Mouse (Mus musculus): ENCODE data around the gene Ncf4. TPM values are rescaled to one million over a fixed set of nuclear protein-coding genes. Genes with fewer than 3 reads are reported as not detected.

Ncf4 gene
- 1.1 TPM in 2 replicates for polyA plus RNA-seq (2014; fragmentation: Nextera tagmentation; extraction: Ambion mirVana)

DNA sequence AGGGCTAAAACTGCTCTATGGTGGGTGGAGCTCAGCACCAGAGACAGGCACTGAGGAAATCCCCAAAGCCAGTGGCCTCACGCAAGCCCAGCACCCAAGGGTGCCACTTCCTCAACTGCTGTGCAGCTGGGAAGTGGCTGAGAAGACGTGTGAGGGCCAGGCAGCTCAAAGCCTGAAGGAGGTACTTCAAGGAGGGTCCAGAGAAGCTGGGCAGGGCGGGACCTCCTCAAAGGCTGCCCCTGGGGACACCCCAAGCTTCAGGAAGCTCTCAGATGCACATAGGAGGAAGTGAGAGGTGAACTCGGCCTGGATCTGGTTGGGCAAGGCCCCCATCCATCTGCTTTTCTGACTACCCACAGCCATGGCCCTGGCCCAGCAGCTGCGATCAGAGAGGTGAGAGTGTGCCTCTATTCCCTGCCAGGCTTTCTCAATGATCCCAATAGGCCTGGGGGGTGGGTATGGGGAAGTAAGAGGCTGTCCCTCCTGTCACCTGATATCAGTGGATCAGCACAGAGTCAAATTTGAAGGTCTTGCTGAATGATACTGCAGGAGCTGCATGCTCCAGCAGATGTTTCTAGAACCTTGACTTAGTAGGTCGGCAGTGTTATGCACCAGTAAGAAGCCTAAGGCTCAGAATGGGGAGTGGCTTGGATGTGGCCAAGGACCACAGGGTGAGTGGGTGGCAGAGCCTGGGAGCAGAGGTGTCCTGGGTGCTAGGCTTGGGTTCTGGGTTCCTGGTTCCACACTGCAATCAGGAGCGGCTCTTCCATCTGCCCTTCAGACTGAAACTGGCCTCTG, at the start of gene Ncf4:
TSS of gene Ncf4 (plus strand) at position 107 of the 798 bp plus-strand sequence.
- Histone ChIP-seq H3K9ac (ENCODE audit: low read length) (no peak within 1 kb of the TSS), H3K4me3 (ENCODE audit: low read depth, low read length) (no peak within 1 kb of the TSS), H3K27me3 (replicated peaks; ENCODE audit: control insufficient read depth, insufficient read depth, low read length) (no peaks in the 10 kb centered on the region), H3K9me3 (replicated peaks; ENCODE audit: control insufficient read depth, low read length) (no peaks in the 10 kb centered on the region), H3K36me3 (ENCODE audit: control insufficient read depth, insufficient read depth, low read length) (no peaks in the 10 kb centered on the region), H3K4me1 (ENCODE audit: control insufficient read depth, insufficient read depth, low read length) (no peaks in the 10 kb centered on the region), H3K27ac (ENCODE audit: low read depth, low read length) (no peak within 1 kb of the TSS), H3K4me2 (ENCODE audit: low read length) (no peak within 1 kb of the TSS)
- ATAC-seq (no peak), DNase-seq (ENCODE audit: low spot score) (no peak)
- WGBS, result 74% methylated on average over 7 of the region's 7 CpGs

DNA sequence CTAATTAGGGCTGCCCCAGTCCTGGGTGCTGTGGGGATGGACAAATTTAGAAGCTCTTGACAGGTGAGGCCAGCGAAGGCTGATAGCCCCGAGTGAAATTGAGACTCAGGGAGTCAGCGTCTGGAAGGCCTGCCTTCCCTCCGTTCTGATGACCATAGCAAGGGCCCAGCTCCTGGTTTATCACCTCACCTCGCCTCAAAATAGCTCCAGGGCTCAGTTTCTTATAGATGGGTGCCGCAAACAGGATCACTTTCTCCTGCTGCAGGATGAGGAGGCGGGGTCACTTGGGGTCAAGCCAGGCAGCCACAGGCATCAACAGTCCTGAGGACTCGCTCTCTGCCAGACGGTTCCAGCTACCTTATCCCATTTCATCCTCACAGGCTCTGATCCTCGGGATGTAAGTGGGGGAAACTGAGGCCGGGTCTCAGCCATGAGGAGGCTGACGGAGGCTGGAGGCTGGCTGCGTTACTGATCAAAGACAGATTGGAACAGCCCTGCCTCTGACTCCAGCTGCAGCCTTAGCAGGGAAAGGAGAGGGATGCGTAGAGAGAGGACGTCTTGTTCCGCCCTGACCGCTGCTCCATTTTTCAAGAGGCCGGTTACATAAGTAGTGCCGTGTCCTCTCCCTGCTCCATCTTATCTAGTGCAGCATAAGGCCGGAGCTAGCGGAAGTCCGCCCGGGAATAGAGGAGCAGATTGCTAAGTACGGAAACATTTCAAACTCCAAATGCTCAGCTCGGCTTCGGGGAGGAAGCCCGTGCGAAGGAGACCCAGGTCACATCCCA, 49.3 kb upstream of the Ncf4 start:
- H3K4me3 ChIP-seq (ENCODE audit: low read depth, low read length), result no peak overlapping the region
- ATAC-seq (no peak), DNase-seq (ENCODE audit: low spot score) (no peak)
- H3K36me3 ChIP-seq (ENCODE audit: control insufficient read depth, insufficient read depth, low read length), result no peaks in the 10 kb centered on the region
- H3K9me3 ChIP-seq (replicated peaks; ENCODE audit: control insufficient read depth, low read length), result no peaks in the 10 kb centered on the region
- WGBS, result 83% methylated on average over 28 of the region's 28 CpGs
- no peaks in the 10 kb centered on the region for H3K4me1 ChIP-seq (ENCODE audit: control insufficient read depth, insufficient read depth, low read length)
- H3K27ac ChIP-seq (ENCODE audit: low read depth, low read length), result no peak overlapping the region
- H3K27me3 ChIP-seq (replicated peaks; ENCODE audit: control insufficient read depth, insufficient read depth, low read length), result no peaks in the 10 kb centered on the region
- H3K9ac ChIP-seq (ENCODE audit: low read length), result no peak overlapping the region
- H3K4me2 ChIP-seq (ENCODE audit: low read length), result no peak overlapping the region

DNA sequence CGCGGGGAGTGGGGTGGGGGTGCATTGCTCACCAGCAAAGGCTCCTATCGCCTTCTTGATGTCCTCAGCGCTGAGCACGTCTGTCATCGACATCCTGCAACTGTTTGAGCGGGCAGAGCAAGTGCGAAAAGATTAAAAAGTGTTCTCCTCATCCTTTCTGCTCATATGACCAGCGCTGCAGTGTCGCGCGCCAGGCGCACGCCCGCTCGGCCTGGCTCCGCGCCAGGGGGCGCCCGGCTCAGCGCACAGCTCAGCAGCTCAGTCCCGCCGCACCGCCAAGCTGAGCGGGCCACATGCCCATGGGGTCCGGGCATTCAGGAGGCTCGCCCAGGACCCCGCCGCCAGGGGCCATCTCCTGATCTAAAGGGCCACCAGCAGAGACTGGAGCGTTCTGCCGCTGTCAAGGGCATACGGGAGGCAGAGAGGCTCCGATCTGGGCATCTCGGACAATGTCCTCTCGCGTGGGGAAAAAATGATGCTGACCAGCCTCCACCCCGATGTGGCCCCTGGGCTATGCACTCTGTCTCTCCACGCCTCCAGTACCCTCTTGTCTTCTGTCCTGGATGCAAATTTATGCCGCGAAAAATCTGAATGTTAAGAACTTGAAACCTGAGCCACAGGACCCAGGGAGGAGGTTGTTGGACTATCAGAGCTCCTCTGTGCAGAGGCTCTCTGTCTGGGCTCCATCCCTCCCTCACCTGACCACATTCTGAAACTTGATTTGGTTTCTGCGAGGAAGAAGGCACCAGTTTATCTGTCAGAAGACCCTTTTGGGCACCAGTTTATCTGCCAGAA, 40.4 kb upstream of the Ncf4 start:
- H3K9ac ChIP-seq (ENCODE audit: low read length), result peak overlapping the region; percentile 47; the same call in 1 of the 2 replicates
- peak overlapping the region; percentile 65 for H3K4me2 ChIP-seq (ENCODE audit: low read length)
- peak overlapping the region; percentile 21 for H3K4me3 ChIP-seq (ENCODE audit: low read depth, low read length)
- no peak overlapping the region for H3K27ac ChIP-seq (ENCODE audit: low read depth, low read length)
- ATAC-seq (peak; percentile 87), DNase-seq (ENCODE audit: low spot score) (peak; percentile 76)
- H3K4me1 ChIP-seq (ENCODE audit: control insufficient read depth, insufficient read depth, low read length), result peaks cover 8% of the 10 kb centered on the region; the same call in 1 of the 2 replicates
- no peaks in the 10 kb centered on the region for H3K9me3 ChIP-seq (replicated peaks; ENCODE audit: control insufficient read depth, low read length)
- peaks cover 23% of the 10 kb centered on the region for H3K27me3 ChIP-seq (replicated peaks; ENCODE audit: control insufficient read depth, insufficient read depth, low read length)
- no peaks in the 10 kb centered on the region for H3K36me3 ChIP-seq (ENCODE audit: control insufficient read depth, insufficient read depth, low read length)
- WGBS, result under 1% methylated on average over 41 of the region's 41 CpGs

GRCm38 (mm10) chr15:78205192-78205591, 39.4 kb upstream of the Ncf4 start:
- Histone ChIP-seq H3K36me3 (ENCODE audit: control insufficient read depth, insufficient read depth, low read length) (no peaks in the 10 kb centered on the region), H3K9me3 (replicated peaks; ENCODE audit: control insufficient read depth, low read length) (no peaks in the 10 kb centered on the region), H3K4me3 (ENCODE audit: low read depth, low read length) (no peak overlapping the region), H3K4me1 (ENCODE audit: control insufficient read depth, insufficient read depth, low read length) (peaks cover 8% of the 10 kb centered on the region; the same call in 1 of the 2 replicates), H3K27me3 (replicated peaks; ENCODE audit: control insufficient read depth, insufficient read depth, low read length) (peaks cover 23% of the 10 kb centered on the region), H3K9ac (ENCODE audit: low read length) (no peak overlapping the region), H3K4me2 (ENCODE audit: low read length) (no peak overlapping the region), H3K27ac (ENCODE audit: low read depth, low read length) (no peak overlapping the region)
- DNase-seq (ENCODE audit: low spot score), result peak; percentile 55
- peak; percentile 37; the same call in 1 of the 2 replicates for ATAC-seq
- WGBS, result 41% methylated on average over 3 of the region's 3 CpGs

DNA sequence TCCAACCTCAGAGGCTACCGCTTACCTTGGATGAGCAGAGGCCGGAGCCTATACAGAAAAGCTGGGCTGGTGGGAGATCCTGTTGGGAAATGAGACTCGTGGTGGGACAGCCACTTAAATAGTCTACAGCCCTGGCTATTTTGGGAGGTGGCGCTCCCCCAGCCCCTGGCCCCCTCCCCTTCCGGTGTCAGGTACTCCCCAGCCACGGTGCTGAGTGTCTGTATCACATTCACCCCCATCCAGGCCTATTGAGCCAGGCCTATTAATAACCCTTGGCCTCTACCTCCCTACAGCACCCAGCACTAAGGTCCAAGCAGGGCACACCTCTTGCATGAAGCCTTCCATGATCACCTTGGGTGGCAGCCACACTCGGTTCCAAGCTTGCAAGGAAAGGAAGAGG, 38.3 kb upstream of the Ncf4 start, which contains the start of gene Pvalb:
TSS of gene Pvalb (minus strand) at position 89 of the 400 bp plus-strand sequence.
- ATAC-seq, result no peak
- Histone ChIP-seq H3K9ac (ENCODE audit: low read length) (no peak within 1 kb of the TSS), H3K4me1 (ENCODE audit: control insufficient read depth, insufficient read depth, low read length) (peaks cover 8% of the 10 kb centered on the region; the same call in 1 of the 2 replicates), H3K4me2 (ENCODE audit: low read length) (no peak within 1 kb of the TSS), H3K4me3 (ENCODE audit: low read depth, low read length) (no peak within 1 kb of the TSS), H3K27me3 (replicated peaks; ENCODE audit: control insufficient read depth, insufficient read depth, low read length) (peaks cover 23% of the 10 kb centered on the region), H3K27ac (ENCODE audit: low read depth, low read length) (no peak within 1 kb of the TSS), H3K36me3 (ENCODE audit: control insufficient read depth, insufficient read depth, low read length) (no peaks in the 10 kb centered on the region), H3K9me3 (replicated peaks; ENCODE audit: control insufficient read depth, low read length) (no peaks in the 10 kb centered on the region)
- WGBS, result 88% methylated on average over 7 of the region's 7 CpGs
- DNase-seq (ENCODE audit: low spot score), result no peak

GRCm38 (mm10) chr15:78210203-78210602, 34.4 kb upstream of the Ncf4 start:
- no peak overlapping the region for H3K27ac ChIP-seq (ENCODE audit: low read depth, low read length)
- no peak overlapping the region for H3K9ac ChIP-seq (ENCODE audit: low read length)
- no peaks in the 10 kb centered on the region for H3K4me1 ChIP-seq (ENCODE audit: control insufficient read depth, insufficient read depth, low read length)
- no peaks in the 10 kb centered on the region for H3K9me3 ChIP-seq (replicated peaks; ENCODE audit: control insufficient read depth, low read length)
- no peak for DNase-seq (ENCODE audit: low spot score)
- ATAC-seq, result no peak
- WGBS, result 76% methylated on average over 4 of the region's 4 CpGs
- H3K4me3 ChIP-seq (ENCODE audit: low read depth, low read length), result no peak overlapping the region
- H3K27me3 ChIP-seq (replicated peaks; ENCODE audit: control insufficient read depth, insufficient read depth, low read length), result 0 out of 2 replicates have a peak, but pooled peaks cover 3% of the 10 kb centered on the region
- no peak overlapping the region for H3K4me2 ChIP-seq (ENCODE audit: low read length)
- no peaks in the 10 kb centered on the region for H3K36me3 ChIP-seq (ENCODE audit: control insufficient read depth, insufficient read depth, low read length)

DNA sequence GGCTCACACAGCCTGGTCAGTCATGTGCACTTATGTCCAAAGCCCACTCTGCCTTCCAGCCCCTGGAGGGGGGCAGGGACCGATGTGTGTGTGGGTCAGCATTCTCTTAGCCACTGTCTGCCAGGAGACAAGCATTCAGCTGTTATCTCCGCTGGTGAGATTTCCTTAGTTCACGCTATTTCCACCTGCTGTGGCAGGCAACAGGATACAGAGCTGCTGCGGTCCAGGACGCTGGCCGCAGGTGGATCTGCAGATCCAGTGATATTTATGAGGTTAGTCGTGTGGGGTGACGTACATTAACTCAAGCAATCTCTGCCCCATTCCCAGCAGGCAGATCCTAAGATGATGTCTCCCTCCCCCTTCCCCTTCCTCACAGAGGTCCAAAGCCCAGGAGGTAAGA, 33.2 kb upstream of the Ncf4 start:
- H3K27me3 ChIP-seq (replicated peaks; ENCODE audit: control insufficient read depth, insufficient read depth, low read length), result no peaks in the 10 kb centered on the region
- no peak for ATAC-seq
- no peak overlapping the region for H3K4me3 ChIP-seq (ENCODE audit: low read depth, low read length)
- 81% methylated on average over 8 of the region's 8 CpGs for WGBS
- no peak overlapping the region for H3K4me2 ChIP-seq (ENCODE audit: low read length)
- no peaks in the 10 kb centered on the region for H3K4me1 ChIP-seq (ENCODE audit: control insufficient read depth, insufficient read depth, low read length)
- H3K27ac ChIP-seq (ENCODE audit: low read depth, low read length), result no peak overlapping the region
- H3K9me3 ChIP-seq (replicated peaks; ENCODE audit: control insufficient read depth, low read length), result no peaks in the 10 kb centered on the region
- DNase-seq (ENCODE audit: low spot score), result no peak
- no peak overlapping the region for H3K9ac ChIP-seq (ENCODE audit: low read length)
- H3K36me3 ChIP-seq (ENCODE audit: control insufficient read depth, insufficient read depth, low read length), result no peaks in the 10 kb centered on the region

DNA sequence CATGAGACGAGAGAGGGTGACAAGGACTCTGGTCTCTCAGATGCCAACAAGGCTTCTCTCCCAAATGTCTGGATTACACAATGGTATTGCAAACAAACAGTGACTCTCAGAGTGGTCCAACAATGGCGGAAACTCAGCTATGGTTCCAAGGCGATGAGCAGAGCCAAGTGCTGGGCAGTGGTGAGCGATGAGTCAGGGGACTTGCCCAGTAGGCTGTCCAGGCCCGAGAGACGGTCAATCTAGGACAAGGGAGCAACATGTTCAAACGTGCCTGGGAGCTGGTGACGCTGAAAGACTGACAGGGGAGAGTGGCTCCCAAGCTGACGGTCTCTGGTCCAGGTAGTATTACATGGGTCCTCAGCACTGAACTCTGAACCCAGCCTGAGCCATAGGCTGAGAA, 29.3 kb upstream of the Ncf4 start:
- no peak for ATAC-seq
- 83% methylated on average over 9 of the region's 9 CpGs for WGBS

More for the DNA sequence above, 29.3 kb upstream of the Ncf4 start:
- H3K4me2 ChIP-seq (ENCODE audit: low read length), result no peak overlapping the region
- no peak overlapping the region for H3K4me3 ChIP-seq (ENCODE audit: low read depth, low read length)
- H3K27ac ChIP-seq (ENCODE audit: low read depth, low read length), result no peak overlapping the region
- H3K9ac ChIP-seq (ENCODE audit: low read length), result no peak overlapping the region
- H3K9me3 ChIP-seq (replicated peaks; ENCODE audit: control insufficient read depth, low read length), result no peaks in the 10 kb centered on the region
- DNase-seq (ENCODE audit: low spot score), result no peak
- H3K36me3 ChIP-seq (ENCODE audit: control insufficient read depth, insufficient read depth, low read length), result no peaks in the 10 kb centered on the region
- H3K27me3 ChIP-seq (replicated peaks; ENCODE audit: control insufficient read depth, insufficient read depth, low read length), result no peaks in the 10 kb centered on the region
- no peaks in the 10 kb centered on the region for H3K4me1 ChIP-seq (ENCODE audit: control insufficient read depth, insufficient read depth, low read length)

Data from forebrain, embryonic 14.5 days (tissue).